Mouse (Mus musculus) B cell, adult 2 months (primary cell): ENCODE data around the gene Nfkbib.

ENCODE experiments used
- DNase-seq, 2 experiments: peaks; one replicate each; pipeline ENCODE4 v3.0.0; 2022

Gene Nfkbib

GRCm38 (mm10) chr7:28767462-28767965 is at the start of gene Nfkbib:
Gene Nfkbib, minus strand, starts transcription at chr7:28767512.
- DNase-seq, result no peak

- DNase-seq, result peak in 1 of 2 experiments; percentile 27
Observed at GRCm38 (mm10) chr7:28816920-28817319, 49.6 kb upstream of the Nfkbib start.

- peak; percentile 71 to 77 for DNase-seq
Observed at GRCm38 (mm10) chr7:28816201-28816600, 48.9 kb upstream of the Nfkbib start.

GRCm38 (mm10) chr7:28815230-28815629 is 47.9 kb upstream of the Nfkbib start:
- DNase-seq, result no peak

GRCm38 (mm10) chr7:28814306-28815034 is 47.2 kb upstream of the Nfkbib start:
- DNase-seq, result no peak

- no peak for DNase-seq
Observed at GRCm38 (mm10) chr7:28812949-28813348, 45.6 kb upstream of the Nfkbib start.

GRCm38 (mm10) chr7:28812436-28812835 is 45.1 kb upstream of the Nfkbib start:
- no peak for DNase-seq

- no peak for DNase-seq
Observed at GRCm38 (mm10) chr7:28811640-28812275, 44.4 kb upstream of the Nfkbib start.

- DNase-seq, result peak; percentile 91 to 92
Observed at GRCm38 (mm10) chr7:28811228-28811627, 43.9 kb upstream of the Nfkbib start.

GRCm38 (mm10) chr7:28810107-28811066 is 43.1 kb upstream of the Nfkbib start:
- peak; percentile 99 for DNase-seq

GRCm38 (mm10) chr7:28809401-28810089 is 42.2 kb upstream of the Nfkbib start:
- DNase-seq, result peak; percentile 79

- peak; percentile 97 for DNase-seq
Observed at GRCm38 (mm10) chr7:28808957-28809393, 41.7 kb upstream of the Nfkbib start.

- peak; percentile 47 to 48 for DNase-seq
Observed at GRCm38 (mm10) chr7:28808221-28808941, 41.1 kb upstream of the Nfkbib start, which contains the start of gene Hnrnpl. Gene Hnrnpl, plus strand, starts transcription at chr7:28808541.

GRCm38 (mm10) chr7:28807641-28808220 is 40.4 kb upstream of the Nfkbib start:
- no peak for DNase-seq

- peak; percentile 68 to 73 for DNase-seq
Observed at GRCm38 (mm10) chr7:28806869-28807268, 39.6 kb upstream of the Nfkbib start.

- DNase-seq, result no peak
Observed at GRCm38 (mm10) chr7:28803756-28804155, 36.4 kb upstream of the Nfkbib start.

- no peak for DNase-seq
Observed at GRCm38 (mm10) chr7:28802846-28803588, 35.7 kb upstream of the Nfkbib start.

- no peak for DNase-seq
Observed at GRCm38 (mm10) chr7:28801901-28802670, 34.8 kb upstream of the Nfkbib start.

GRCm38 (mm10) chr7:28801451-28801850 is 34.1 kb upstream of the Nfkbib start:
- DNase-seq, result no peak

- DNase-seq, result no peak
Observed at GRCm38 (mm10) chr7:28799994-28800393, 32.7 kb upstream of the Nfkbib start.
